Mouse (Mus musculus): ENCODE data around the gene Zcchc17.

DNA sequence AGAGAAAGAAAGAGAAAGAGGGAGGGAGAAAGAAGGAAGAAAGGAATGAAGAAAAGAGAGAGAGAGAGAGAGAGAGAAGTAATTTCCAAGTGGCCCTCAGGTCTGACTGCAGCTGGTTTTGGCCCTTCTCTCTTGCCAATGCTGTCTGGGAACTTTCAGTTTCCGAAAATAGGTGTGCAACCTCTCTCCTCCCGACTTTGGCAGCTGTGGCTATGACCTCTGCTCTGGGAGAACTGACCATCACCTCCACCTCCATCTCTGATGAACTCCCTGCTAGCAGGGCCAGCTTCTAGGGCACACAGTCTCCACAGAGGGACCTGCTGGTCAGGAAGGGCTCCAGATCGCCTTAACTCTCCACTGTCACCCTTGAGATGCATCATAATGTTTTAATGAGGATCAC lies 73.2 kb downstream of the Zcchc17 start:
- TF ChIP-seq GATA1 (IDR thresholded peaks at IDR 0.05; ENCODE audit: low read length) (no peak), TAL1 (IDR thresholded peaks at IDR 0.05; ENCODE audit: low read length) (no peak)
